Mouse (Mus musculus) sigmoid colon, adult 10 weeks (tissue): Measurements from ENCODE around the gene Eif2b5. TPM values are rescaled to one million over a fixed set of nuclear protein-coding genes. Genes with fewer than 3 reads are reported as not detected.

Experiments
- polyA plus RNA-seq: library from polyadenylated mRNA; stranded (reverse); fragments of 350-450 nt; fragmentation: Illumina TruSeq; extraction: RNeasy Lipid Tissue Mini Kit (QIAGEN cat#74804); gene quantifications from one replicate; pipeline ENCODE4 v1.2.3, GENCODE M21; 2014; ENCODE audit warnings: low read depth, low replicate concordance

Gene Eif2b5
- 7.8 TPM for polyA plus RNA-seq

GRCm38 (mm10) chr16:20498677-20499475 lies at the start of gene Eif2b5:
TSS of gene Eif2b5 (plus strand) at chr16:20498817.

GRCm38 (mm10) chr16:20516726-20517201 lies 18.1 kb downstream of the Eif2b5 start, which contains the start of gene Dvl3:
TSS of gene Dvl3 (plus strand) at chr16:20516982.

GRCm38 (mm10) chr16:20535296-20536080 lies 36.9 kb downstream of the Eif2b5 start, which contains the start of gene Ap2m1:
TSS of gene Ap2m1 (plus strand) at chr16:20535478.

GRCm38 (mm10) chr16:20548096-20548948 lies 49.7 kb downstream of the Eif2b5 start, which contains the start of gene Abcf3:
TSS of gene Abcf3 (plus strand) at chr16:20548577.

Other genes starting within 250 kb of the Eif2b5 start
- 53.0 TPM for gene Parl, start 196.4 kb upstream of the Eif2b5 start, polyA plus RNA-seq
- gene Cyp2ab1, start 173.4 kb upstream of the Eif2b5 start, polyA plus RNA-seq = 0.60 TPM
- gene Abcc5, start 72.4 kb upstream of the Eif2b5 start, polyA plus RNA-seq = 21.1 TPM
- gene Dvl3, start 18.2 kb downstream of the Eif2b5 start, polyA plus RNA-seq = 23.3 TPM
- 87.0 TPM for gene Ap2m1, start 36.7 kb downstream of the Eif2b5 start, polyA plus RNA-seq
- 9.1 TPM for gene Abcf3, start 49.8 kb downstream of the Eif2b5 start, polyA plus RNA-seq
- 0.76 TPM for gene Vwa5b2, start 90.7 kb downstream of the Eif2b5 start, polyA plus RNA-seq
- 1.9 TPM for gene Eef1akmt4, start 112.8 kb downstream of the Eif2b5 start, polyA plus RNA-seq
- gene Gm49333, start 112.8 kb downstream of the Eif2b5 start, polyA plus RNA-seq = not detected
- gene Alg3, start 112.9 kb downstream of the Eif2b5 start, polyA plus RNA-seq = 3.7 TPM
- gene Camk2n2, start 122.5 kb downstream of the Eif2b5 start, polyA plus RNA-seq = 0.47 TPM
- gene Ece2, start 131.0 kb downstream of the Eif2b5 start, polyA plus RNA-seq = 0.47 TPM
- gene Psmd2, start 152.8 kb downstream of the Eif2b5 start, polyA plus RNA-seq = 56.0 TPM
- gene Eif4g1, start 169.5 kb downstream of the Eif2b5 start, polyA plus RNA-seq = 135 TPM
- not detected for gene Fam131a, start 194.4 kb downstream of the Eif2b5 start, polyA plus RNA-seq
- 26.0 TPM for gene Polr2h, start 218.8 kb downstream of the Eif2b5 start, polyA plus RNA-seq
- 5.6 TPM for gene Clcn2, start 218.9 kb downstream of the Eif2b5 start, polyA plus RNA-seq
- gene Chrd, start 234.3 kb downstream of the Eif2b5 start, polyA plus RNA-seq = 0.28 TPM
- gene Thpo, start 235.7 kb downstream of the Eif2b5 start, polyA plus RNA-seq = 0.47 TPM